Mouse (Mus musculus): Measurements from ENCODE around the gene Kcp.

DNA sequence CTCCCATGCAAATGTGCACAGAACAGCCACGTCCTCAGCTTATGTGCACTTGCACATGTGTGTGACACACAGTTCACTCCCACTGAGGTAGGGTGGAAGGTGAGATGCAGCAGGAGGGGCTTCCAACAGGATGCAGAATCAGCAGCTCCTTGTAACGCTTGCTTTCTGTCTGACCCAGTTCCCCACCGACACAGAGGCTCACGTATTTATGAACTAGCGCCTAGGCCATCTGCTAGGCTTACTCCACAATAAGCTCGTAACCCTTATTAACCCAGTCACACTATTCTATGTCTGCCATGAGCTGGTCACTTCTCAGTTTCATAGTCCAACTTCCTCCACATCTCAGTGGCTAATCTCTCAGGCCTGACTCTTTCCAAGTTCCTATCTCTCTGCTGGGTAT, 32.5 kb upstream of the Kcp start:
- TF ChIP-seq CTCF (IDR thresholded peaks at IDR 0.05; ENCODE audit: borderline replicate concordance, insufficient read depth, low read length) (no peak), POLR2A (IDR thresholded peaks at IDR 0.05; ENCODE audit: low read depth, low read length) (no peak)

Data from embryonic fibroblast, embryonic 13.5 days (primary cell).